Mouse (Mus musculus) monocyte, adult 2 months (primary cell): ENCODE data around the gene Nrg4.

Source experiments
- DNase-seq, 2 experiments: peaks; one replicate each; pipeline ENCODE4 v3.0.0; 2022; ENCODE audit warnings: low spot score in 2 of 2, low read depth in 1 of 2

Gene Nrg4

GRCm38 (mm10) chr9:55216078-55216477 is 110.6 kb downstream of the Nrg4 start:
- DNase-seq: no peak

GRCm38 (mm10) chr9:55215648-55216047 is 111.0 kb downstream of the Nrg4 start:
- no peak for DNase-seq

- no peak for DNase-seq
Measured at GRCm38 (mm10) chr9:55215056-55215455, 111.6 kb downstream of the Nrg4 start.

- no peak for DNase-seq
Measured at GRCm38 (mm10) chr9:55213396-55213795, 113.2 kb downstream of the Nrg4 start.

- no peak for DNase-seq
Measured at GRCm38 (mm10) chr9:55211611-55212010, 115.0 kb downstream of the Nrg4 start.

GRCm38 (mm10) chr9:55208790-55209481 is 117.7 kb downstream of the Nrg4 start, which contains the start of gene Fbxo22:
Fbxo22 (plus strand) TSS chr9:55208925.
- DNase-seq: peak; percentile 26 to 60

GRCm38 (mm10) chr9:55208458-55208789 is 118.2 kb downstream of the Nrg4 start:
- DNase-seq: no peak

GRCm38 (mm10) chr9:55199348-55199747 is 127.3 kb downstream of the Nrg4 start:
- no peak for DNase-seq

- no peak for DNase-seq
Measured at GRCm38 (mm10) chr9:55198260-55198659, 128.4 kb downstream of the Nrg4 start.

- DNase-seq: no peak
Measured at GRCm38 (mm10) chr9:55195876-55196275, 130.8 kb downstream of the Nrg4 start.

GRCm38 (mm10) chr9:55174235-55174634 is 152.4 kb downstream of the Nrg4 start:
- no peak for DNase-seq

- no peak for DNase-seq
Measured at GRCm38 (mm10) chr9:55172195-55172685, 154.4 kb downstream of the Nrg4 start.

GRCm38 (mm10) chr9:55170655-55171412 is 155.8 kb downstream of the Nrg4 start:
- DNase-seq: no peak
